Mouse (Mus musculus) lung, postnatal 0 days (tissue): ENCODE results near the gene Lpar1. TPM values are rescaled to one million over a fixed set of nuclear protein-coding genes. Genes with fewer than 3 reads are reported as not detected.
A peak's percentile ranks its signal among the peaks of the same experiment; 100 is the strongest.

Experiments
- ATAC-seq: fragments of 200-750 bp; cut with Nextera tagmentation; 2 replicates; pipeline ENCODE4 v1.8.0; 2017; ENCODE audit warnings: moderate library complexity
- DNase-seq: peaks from one replicate; pipeline ENCODE4 v3.0.0-alpha.2; 2016; ENCODE audit warnings: low spot score
- H3K27ac ChIP-seq: fragments of 300-500 bp; sonication (generic); 2 replicates; pipeline ENCODE4 v1.5.1; 2014; ENCODE audit warnings: antibody characterized with exemption, mild to moderate bottlenecking, low read length, mixed read lengths
- H3K27me3 ChIP-seq: fragments of 300-500 bp; sonication (generic); replicated peaks from 2 replicates; pipeline ENCODE4 v1.6.1; 2014; ENCODE audit warnings: low read length, mixed read lengths; ENCODE audit not compliant: insufficient read depth
- H3K36me3 ChIP-seq: fragments of 300-500 bp; sonication (generic); 2 replicates; pipeline ENCODE4 v1.6.1; 2014; ENCODE audit warnings: low read length, mixed read lengths; ENCODE audit not compliant: insufficient read depth
- H3K4me1 ChIP-seq: fragments of 300-500 bp; sonication (generic); 2 replicates; pipeline ENCODE4 v1.6.1; 2014; ENCODE audit warnings: antibody characterized with exemption, low read depth, low read length, mixed read lengths; ENCODE audit not compliant: insufficient read depth
- H3K4me2 ChIP-seq: fragments of 300-500 bp; sonication (generic); replicated peaks from 2 replicates; pipeline ENCODE4 v1.6.1; 2014; ENCODE audit warnings: low read depth, mild to moderate bottlenecking, low read length, moderate library complexity, mixed read lengths
- H3K4me3 ChIP-seq: fragments of 300-500 bp; sonication (generic); 2 replicates; pipeline ENCODE4 v1.5.1; 2014; ENCODE audit warnings: low read depth, low read length
- H3K9ac ChIP-seq: fragments of 300-500 bp; sonication (generic); replicated peaks from 2 replicates; pipeline ENCODE4 v1.6.1; 2014; ENCODE audit warnings: low read depth, mild to moderate bottlenecking
- H3K9me3 ChIP-seq: fragments of 300-500 bp; sonication (generic); 2 replicates; pipeline ENCODE4 v1.6.1; 2016; ENCODE audit warnings: low read length, mixed read lengths
- CTCF ChIP-seq: IDR thresholded peaks from 2 replicates; pipeline ENCODE4 v1.5.1; 2016; ENCODE audit warnings: antibody characterized with exemption, mild to moderate bottlenecking
- EP300 ChIP-seq: IDR thresholded peaks from 2 replicates; pipeline ENCODE4 v1.6.1; 2016; ENCODE audit warnings: antibody characterized with exemption, mild to moderate bottlenecking, control low read depth
- WGBS: fragments of 180-500 bp; shearing (Covaris S2); extraction: QIAGEN DNeasy Blood & Tissue Kit; methylation state at CpG from one replicate; pipeline ENCODE4 v1.1.7; 2014; 5-methylcytosine and 5-hydroxymethylcytosine counted together
- polyA plus RNA-seq: library from polyadenylated mRNA; unstranded; fragments of >200 nt; fragmentation: Nextera tagmentation; extraction: Ambion mirVana; gene quantifications from 2 replicates; pipeline ENCODE4 v1.2.1, GENCODE M21; 2015

The Lpar1 gene
- polyA plus RNA-seq, 1 experiment from 2014 or later, result 31.8 TPM

DNA sequence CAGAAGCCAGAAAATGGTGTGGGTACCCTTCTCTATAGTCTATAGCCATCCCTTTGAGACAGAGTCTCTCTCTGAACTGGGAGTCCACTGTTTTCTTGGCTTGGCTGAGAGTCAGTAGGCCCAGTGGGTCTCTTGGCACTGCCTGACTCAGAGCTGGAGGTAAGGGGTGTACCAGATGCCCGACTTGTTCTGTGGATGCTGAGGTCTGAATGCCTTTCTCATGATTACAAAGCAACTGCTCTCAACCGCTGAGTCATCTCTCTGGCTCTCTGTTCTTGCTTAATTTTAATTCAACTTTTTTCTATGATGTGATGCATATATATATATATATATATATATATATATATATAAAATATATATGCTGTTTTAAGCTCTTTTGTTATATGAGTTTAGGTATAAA, 91.1 kb downstream of the Lpar1 start:
- H3K27ac ChIP-seq, result no peak overlapping the region
- no peaks in the 10 kb centered on the region for H3K36me3 ChIP-seq
- H3K4me1 ChIP-seq, result no peaks in the 10 kb centered on the region
- WGBS, result 88% methylated on average over 2 of the region's 2 CpGs
- ATAC-seq (no peak), DNase-seq (no peak)
- H3K9me3 ChIP-seq, result no peaks in the 10 kb centered on the region
- no peak overlapping the region for H3K9ac ChIP-seq
- no peak overlapping the region for H3K4me3 ChIP-seq
- no peak for TF ChIP-seq EP300
- no peak for TF ChIP-seq CTCF
- H3K4me2 ChIP-seq, result no peak overlapping the region
- no peaks in the 10 kb centered on the region for H3K27me3 ChIP-seq

DNA sequence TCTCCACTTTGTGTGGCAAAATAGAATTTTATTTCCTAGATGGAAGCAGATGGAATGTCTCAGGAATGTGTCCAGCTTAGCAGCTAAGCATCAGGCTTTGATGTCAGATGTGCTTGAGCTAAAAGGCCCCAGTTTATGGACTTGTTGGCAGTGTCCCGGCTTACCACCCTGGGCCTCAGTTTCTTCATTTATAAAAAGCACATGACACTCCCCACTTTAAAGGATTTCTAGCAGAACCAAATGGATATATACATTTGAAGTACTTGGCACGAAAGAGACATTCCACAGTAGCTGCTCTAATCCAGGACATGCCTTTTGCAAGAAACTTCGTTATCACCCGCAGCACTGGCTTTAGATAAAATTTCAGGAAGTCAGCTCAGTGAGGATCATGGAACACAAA, 100.4 kb downstream of the Lpar1 start:
- no peak overlapping the region for H3K4me2 ChIP-seq
- TF ChIP-seq CTCF (no peak), EP300 (no peak)
- H3K4me3 ChIP-seq, result no peak overlapping the region
- no peaks in the 10 kb centered on the region for H3K27me3 ChIP-seq
- DNase-seq, result peak; percentile 40
- no peak for ATAC-seq
- H3K9me3 ChIP-seq, result no peaks in the 10 kb centered on the region
- no peak overlapping the region for H3K9ac ChIP-seq
- H3K4me1 ChIP-seq, result no peaks in the 10 kb centered on the region
- WGBS, result 28% methylated on average over 4 of the region's 4 CpGs
- no peak overlapping the region for H3K27ac ChIP-seq
- H3K36me3 ChIP-seq, result no peaks in the 10 kb centered on the region

DNA sequence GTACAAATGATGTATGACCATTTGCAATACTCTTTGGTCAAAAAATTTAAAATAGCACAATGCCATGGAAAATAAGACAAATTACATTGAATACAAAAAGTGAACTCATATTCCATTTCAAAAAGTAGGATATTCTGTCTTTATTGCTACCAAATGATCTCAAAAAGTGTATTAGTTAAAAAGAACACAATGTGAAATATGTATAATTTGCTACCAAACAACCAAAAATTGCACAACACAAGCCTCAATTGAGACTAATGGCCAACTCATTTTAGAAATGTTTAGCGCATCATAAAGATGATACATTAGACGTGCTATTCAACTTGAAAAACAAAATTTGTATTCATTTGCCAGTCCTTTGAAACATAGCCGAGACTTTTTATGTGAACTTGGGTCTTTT, 104.9 kb downstream of the Lpar1 start:
- H3K4me3 ChIP-seq, result no peak overlapping the region
- TF ChIP-seq CTCF (no peak), EP300 (peak; percentile 75)
- DNase-seq (peak; percentile 69), ATAC-seq (no peak)
- 69% methylated on average over 3 of the region's 3 CpGs for WGBS
- H3K4me1 ChIP-seq, result no peaks in the 10 kb centered on the region
- H3K27ac ChIP-seq, result no peak overlapping the region
- no peaks in the 10 kb centered on the region for H3K27me3 ChIP-seq
- no peaks in the 10 kb centered on the region for H3K9me3 ChIP-seq
- no peak overlapping the region for H3K4me2 ChIP-seq
- H3K36me3 ChIP-seq, result no peaks in the 10 kb centered on the region
- no peak overlapping the region for H3K9ac ChIP-seq

DNA sequence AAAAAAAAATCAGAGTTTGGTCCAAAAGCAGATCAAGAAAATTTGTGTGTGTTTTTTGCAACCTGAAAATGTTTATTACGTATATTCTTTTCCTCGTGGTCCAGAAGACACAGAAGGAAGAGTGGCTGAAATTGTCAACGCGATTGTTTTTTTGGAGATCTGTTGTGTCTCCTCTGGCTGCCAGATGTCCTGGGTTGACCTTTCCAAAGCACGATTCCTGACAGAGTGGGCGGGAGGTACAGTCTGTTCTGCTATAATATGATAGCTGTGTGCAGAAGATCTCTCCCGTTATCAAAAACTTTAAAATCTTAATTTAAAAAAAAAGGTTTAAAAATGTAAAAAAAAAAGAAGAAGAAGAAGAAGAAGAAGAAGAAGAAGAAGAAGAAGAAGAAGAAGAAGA, 105.9 kb downstream of the Lpar1 start:
- Histone ChIP-seq H3K9me3 (no peaks in the 10 kb centered on the region), H3K27ac (0 out of 2 replicates have a peak overlapping the region, but pooled peaks have one; percentile 20), H3K4me3 (no peak overlapping the region), H3K4me1 (no peaks in the 10 kb centered on the region), H3K4me2 (no peak overlapping the region), H3K27me3 (no peaks in the 10 kb centered on the region), H3K9ac (no peak overlapping the region), H3K36me3 (no peaks in the 10 kb centered on the region)
- no peak for TF ChIP-seq EP300
- TF ChIP-seq CTCF, result no peak
- ATAC-seq (0 out of 2 replicates have a peak, but pooled peaks have one; percentile 34), DNase-seq (peak; percentile 44)
- WGBS, result 66% methylated on average over 7 of the region's 7 CpGs

DNA sequence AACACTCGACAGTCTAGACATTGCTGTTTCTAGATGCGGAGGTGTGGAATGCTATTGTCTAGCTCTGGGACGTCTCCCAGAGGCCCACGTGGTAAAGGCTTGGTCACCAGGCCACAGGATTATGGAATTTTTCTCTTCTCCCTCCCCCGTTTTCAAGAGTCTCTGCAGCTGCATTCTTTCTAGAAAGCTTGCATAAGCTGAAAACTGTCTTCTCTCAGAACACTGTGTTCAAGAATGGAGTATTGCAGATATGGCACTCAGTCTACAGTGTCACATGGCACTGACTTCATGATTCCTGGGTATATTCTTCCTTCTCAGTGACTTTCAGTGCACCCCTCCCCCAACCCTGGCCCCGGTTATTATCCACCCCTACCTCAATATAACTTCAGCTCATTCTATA, 107.9 kb downstream of the Lpar1 start:
- ATAC-seq, result peak; percentile 77
- no peak overlapping the region for H3K4me2 ChIP-seq
- no peak overlapping the region for H3K27ac ChIP-seq
- no peaks in the 10 kb centered on the region for H3K27me3 ChIP-seq
- H3K9me3 ChIP-seq, result no peaks in the 10 kb centered on the region
- H3K4me1 ChIP-seq, result no peaks in the 10 kb centered on the region
- no peak overlapping the region for H3K9ac ChIP-seq
- DNase-seq, result peak; percentile 70
- H3K4me3 ChIP-seq, result no peak overlapping the region
- no peaks in the 10 kb centered on the region for H3K36me3 ChIP-seq
- TF ChIP-seq EP300 (peak; percentile 70), CTCF (no peak)
- 53% methylated on average over 6 of the region's 6 CpGs for WGBS

DNA sequence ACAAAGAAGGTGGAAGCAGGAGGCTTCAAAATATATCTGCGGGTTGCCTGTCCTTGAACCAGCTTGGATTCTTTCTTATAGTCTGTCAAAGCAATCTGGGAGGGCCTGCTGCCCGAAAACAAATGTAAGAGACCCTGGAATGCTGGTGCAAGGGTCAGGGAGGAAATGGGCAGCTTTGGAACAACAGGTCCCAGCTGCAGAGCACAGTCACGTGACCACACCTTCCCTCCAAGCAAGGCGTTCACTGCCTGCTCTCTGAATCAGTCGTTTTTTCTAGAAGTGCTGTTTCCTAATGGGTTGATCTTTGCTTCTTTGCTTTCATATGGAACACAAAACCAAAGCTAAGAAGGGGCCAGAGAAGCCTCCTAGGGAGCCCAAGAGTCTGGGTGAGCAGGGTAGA, 111.4 kb downstream of the Lpar1 start:
- Histone ChIP-seq H3K27me3 (no peaks in the 10 kb centered on the region), H3K4me1 (no peaks in the 10 kb centered on the region), H3K36me3 (no peaks in the 10 kb centered on the region), H3K9me3 (no peaks in the 10 kb centered on the region), H3K4me2 (no peak overlapping the region), H3K9ac (no peak overlapping the region), H3K27ac (no peak overlapping the region), H3K4me3 (no peak overlapping the region)
- DNase-seq (no peak), ATAC-seq (no peak)
- 39% methylated on average over 5 of the region's 5 CpGs for WGBS
- TF ChIP-seq CTCF (no peak), EP300 (no peak)

DNA sequence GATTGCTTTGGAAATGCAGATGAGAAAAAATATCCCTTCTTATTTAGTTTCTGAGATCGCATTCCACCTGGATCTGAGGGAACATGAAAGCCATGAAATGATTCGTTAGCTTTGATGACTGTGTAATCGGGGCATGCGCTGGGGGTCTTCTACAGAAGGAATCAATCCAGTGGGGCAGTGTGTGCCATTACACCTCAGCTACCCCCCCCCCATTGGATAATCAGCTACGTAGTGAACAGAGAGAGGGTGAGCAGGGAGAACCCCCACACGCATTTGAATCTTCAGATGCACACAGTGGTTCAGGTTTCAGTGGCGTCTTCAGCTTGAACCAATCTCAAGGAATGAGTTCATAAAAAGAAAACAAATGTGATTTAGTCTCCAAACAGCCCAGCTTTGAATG, 115.0 kb downstream of the Lpar1 start:
- ATAC-seq, result no peak
- WGBS, result 82% methylated on average over 7 of the region's 7 CpGs
- 0 out of 2 replicates have a peak, but pooled peaks cover 3% of the 10 kb centered on the region for H3K36me3 ChIP-seq
- H3K9ac ChIP-seq, result no peak overlapping the region
- no peaks in the 10 kb centered on the region for H3K9me3 ChIP-seq
- no peaks in the 10 kb centered on the region for H3K27me3 ChIP-seq
- no peak overlapping the region for H3K4me3 ChIP-seq
- DNase-seq, result no peak
- no peaks in the 10 kb centered on the region for H3K4me1 ChIP-seq
- no peak overlapping the region for H3K27ac ChIP-seq
- no peak for TF ChIP-seq EP300
- H3K4me2 ChIP-seq, result no peak overlapping the region
